Mouse (Mus musculus) liver, embryonic 16.5 days (tissue): ENCODE data around the gene Lrrc29. TPM values are rescaled to one million over a fixed set of nuclear protein-coding genes. Genes with fewer than 3 reads are reported as not detected.

Source experiments
- ATAC-seq: fragments of 200-750 bp; cut with Nextera tagmentation; 2 replicates; pipeline ENCODE4 v1.8.0; 2017; ENCODE audit warnings: low read depth, mild to moderate bottlenecking, moderate number of reproducible peaks, moderate library complexity
- H3K27ac ChIP-seq: fragments of 300-500 bp; sonication (generic); 2 replicates; pipeline ENCODE4 v1.5.1; 2014; ENCODE audit warnings: mild to moderate bottlenecking, low read length
- H3K27me3 ChIP-seq: fragments of 300-500 bp; sonication (generic); 2 replicates; pipeline ENCODE4 v1.6.1; 2014; ENCODE audit warnings: low read depth, low read length, mixed read lengths; ENCODE audit not compliant: control insufficient read depth, insufficient read depth
- H3K36me3 ChIP-seq: fragments of 300-500 bp; sonication (generic); 2 replicates; pipeline ENCODE4 v1.6.1; 2014; ENCODE audit warnings: mild to moderate bottlenecking; ENCODE audit not compliant: control insufficient read depth, insufficient read depth
- H3K4me1 ChIP-seq: fragments of 300-500 bp; sonication (generic); 2 replicates; pipeline ENCODE4 v1.6.1; 2014; ENCODE audit warnings: low read depth, low read length, mixed read lengths; ENCODE audit not compliant: control insufficient read depth
- H3K4me2 ChIP-seq: fragments of 300-500 bp; sonication (generic); 2 replicates; pipeline ENCODE4 v1.6.1; 2014; ENCODE audit warnings: low read depth, low read length, mixed read lengths
- H3K4me3 ChIP-seq: fragments of 300-500 bp; sonication (generic); 2 replicates; pipeline ENCODE4 v1.5.1; 2014; ENCODE audit warnings: low read depth, mild to moderate bottlenecking, low read length
- H3K9ac ChIP-seq: fragments of 300-500 bp; sonication (generic); 2 replicates; pipeline ENCODE4 v1.6.1; 2014; ENCODE audit warnings: low read depth, low read length
- H3K9me3 ChIP-seq: fragments of 300-500 bp; sonication (generic); replicated peaks from 2 replicates; pipeline ENCODE4 v1.6.1; 2016; ENCODE audit warnings: low read length; ENCODE audit not compliant: control insufficient read depth
- WGBS: fragments of 180-500 bp; shearing (Covaris S2); extraction: QIAGEN DNeasy Blood & Tissue Kit; methylation state at CpG from one replicate; pipeline ENCODE4 v1.1.7; 2014; ENCODE audit not compliant: insufficient replicate concordance; 5-methylcytosine and 5-hydroxymethylcytosine counted together
- polyA plus RNA-seq: library from polyadenylated mRNA; unstranded; fragments of >200 nt; fragmentation: Nextera tagmentation; extraction: Ambion mirVana; gene quantifications from 2 replicates; pipeline ENCODE4 v1.2.1, GENCODE M21; 2015

The Lrrc29 gene
- polyA plus RNA-seq, 1 experiment from 2014 or later: 12.5 TPM

GRCm38 (mm10) chr8:105355179-105356024 lies 29.3 kb upstream of the Lrrc29 start:
- WGBS: 53% methylated on average over 26 of the region's 26 CpGs
- H3K4me2 ChIP-seq: no peak overlapping the region
- no peaks in the 10 kb centered on the region for H3K4me1 ChIP-seq
- no peak overlapping the region for H3K9ac ChIP-seq
- H3K4me3 ChIP-seq: no peak overlapping the region
- no peak for ATAC-seq
- H3K27ac ChIP-seq: no peak overlapping the region
- no peaks in the 10 kb centered on the region for H3K9me3 ChIP-seq
- H3K27me3 ChIP-seq: peaks cover 10% of the 10 kb centered on the region
- H3K36me3 ChIP-seq: no peaks in the 10 kb centered on the region

- H3K4me1 ChIP-seq: no peaks in the 10 kb centered on the region
- WGBS: 76% methylated on average over 4 of the region's 4 CpGs
These were observed 28.5 kb upstream of the Lrrc29 start for GRCm38 (mm10) chr8:105354549-105354948.

GRCm38 (mm10) chr8:105353583-105354135 lies 27.6 kb upstream of the Lrrc29 start:
- H3K36me3 ChIP-seq: no peaks in the 10 kb centered on the region
- ATAC-seq: no peak
- H3K4me3 ChIP-seq: no peak overlapping the region
- H3K27ac ChIP-seq: no peak overlapping the region
- 66% methylated on average over 8 of the region's 8 CpGs for WGBS
- no peaks in the 10 kb centered on the region for H3K9me3 ChIP-seq
- peaks cover 28% of the 10 kb centered on the region for H3K27me3 ChIP-seq
- H3K9ac ChIP-seq: no peak overlapping the region
- peaks cover under 1% of the 10 kb centered on the region for H3K4me1 ChIP-seq
- no peak overlapping the region for H3K4me2 ChIP-seq

More at GRCm38 (mm10) chr8:105354549-105354948, 28.5 kb upstream of the Lrrc29 start:
- Histone ChIP-seq H3K4me2 (no peak overlapping the region), H3K27me3 (peaks cover 19% of the 10 kb centered on the region), H3K27ac (no peak overlapping the region), H3K9me3 (no peaks in the 10 kb centered on the region), H3K9ac (no peak overlapping the region), H3K4me3 (no peak overlapping the region), H3K36me3 (no peaks in the 10 kb centered on the region)
- ATAC-seq: no peak

- Histone ChIP-seq H3K4me3 (no peak overlapping the region), H3K9me3 (no peaks in the 10 kb centered on the region), H3K27ac (no peak overlapping the region), H3K4me1 (peaks cover 24% of the 10 kb centered on the region), H3K36me3 (no peaks in the 10 kb centered on the region), H3K4me2 (no peak overlapping the region), H3K27me3 (peaks cover 56% of the 10 kb centered on the region), H3K9ac (no peak overlapping the region)
- no peak for ATAC-seq
- 50% methylated on average over 7 of the region's 7 CpGs for WGBS
These were observed 24.1 kb upstream of the Lrrc29 start for GRCm38 (mm10) chr8:105350186-105350585.

- WGBS: 1% methylated on average over 31 of the region's 48 CpGs
These were observed 23.2 kb upstream of the Lrrc29 start for GRCm38 (mm10) chr8:105349096-105349771.

GRCm38 (mm10) chr8:105348450-105349095 lies 22.5 kb upstream of the Lrrc29 start, which contains the start of gene Slc9a5:
TSS of gene Slc9a5 (plus strand) at chr8:105348843.
- under 1% methylated on average over 33 of the region's 34 CpGs for WGBS
- Histone ChIP-seq H3K27ac (peak within 1 kb of the TSS; percentile 65), H3K4me1 (peaks cover 27% of the 10 kb centered on the region), H3K4me3 (peak within 1 kb of the TSS; percentile 70), H3K36me3 (no peaks in the 10 kb centered on the region), H3K4me2 (peak within 1 kb of the TSS; percentile 97), H3K27me3 (peaks cover 56% of the 10 kb centered on the region), H3K9me3 (no peaks in the 10 kb centered on the region), H3K9ac (peak within 1 kb of the TSS; percentile 74)
- no peak for ATAC-seq

More at GRCm38 (mm10) chr8:105349096-105349771, 23.2 kb upstream of the Lrrc29 start:
- Histone ChIP-seq H3K4me2 (peak overlapping the region; percentile 97), H3K4me1 (peaks cover 27% of the 10 kb centered on the region), H3K27ac (no peak overlapping the region), H3K36me3 (no peaks in the 10 kb centered on the region), H3K4me3 (peak overlapping the region; percentile 70), H3K9ac (0 out of 2 replicates have a peak overlapping the region, but pooled peaks have one; percentile 17), H3K27me3 (peaks cover 56% of the 10 kb centered on the region), H3K9me3 (no peaks in the 10 kb centered on the region)
- ATAC-seq: no peak

GRCm38 (mm10) chr8:105347428-105348221 lies 21.5 kb upstream of the Lrrc29 start, which contains the start of gene Fhod1:
TSS of gene Fhod1 (minus strand) at chr8:105347953.
- H3K9me3 ChIP-seq: no peaks in the 10 kb centered on the region
- no peaks in the 10 kb centered on the region for H3K36me3 ChIP-seq
- peaks cover 56% of the 10 kb centered on the region for H3K27me3 ChIP-seq
- peak within 1 kb of the TSS; percentile 70 for H3K4me3 ChIP-seq
- peak within 1 kb of the TSS; percentile 65 for H3K27ac ChIP-seq
- peak; percentile 93 for ATAC-seq
- under 1% methylated on average over 53 of the region's 53 CpGs for WGBS
- peak within 1 kb of the TSS; percentile 97 for H3K4me2 ChIP-seq
- H3K9ac ChIP-seq: peak within 1 kb of the TSS; percentile 74
- H3K4me1 ChIP-seq: peaks cover 27% of the 10 kb centered on the region
